Mouse (Mus musculus) CH12F3 (cell line): ENCODE data around the gene Olfr697.
"Not testable (repeated sequence)": the region's sequence is repeated elsewhere in the genome, so short reads cannot be mapped to it uniquely, and the experiment has no call there.

Experiments
- in situ Hi-C: fragments of 300-500 bp; cut with MboI; formaldehyde crosslinking; loops from 2 replicates; pipeline ENCODE4 v1.14.3; 2020; ENCODE audit warnings: low sequenced_read_pairs

Olfr697 gene

DNA sequence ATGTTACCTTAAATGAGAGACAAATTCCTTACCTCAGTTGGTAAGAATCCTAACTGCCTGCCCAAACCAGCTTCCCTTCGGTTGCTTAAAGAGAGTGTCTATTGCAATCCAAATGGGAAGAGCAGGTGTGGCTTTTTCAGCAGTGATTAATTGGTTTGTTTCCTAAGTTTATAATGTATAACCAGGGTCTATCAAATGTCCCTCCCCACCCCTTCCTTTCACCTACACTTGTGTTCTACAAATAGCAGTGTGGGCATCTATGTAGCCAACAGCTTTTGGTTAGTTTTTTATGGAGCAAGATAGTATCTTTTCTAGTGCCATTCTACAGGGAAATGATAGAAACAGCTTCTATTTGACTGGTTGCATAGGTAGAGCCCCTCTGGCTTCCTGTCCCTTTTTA, at the start of gene Olfr697:
Olfr697 (minus strand) TSS at position 101 of the 400 bp plus-strand sequence.
- in situ Hi-C loops = no loop called here

DNA sequence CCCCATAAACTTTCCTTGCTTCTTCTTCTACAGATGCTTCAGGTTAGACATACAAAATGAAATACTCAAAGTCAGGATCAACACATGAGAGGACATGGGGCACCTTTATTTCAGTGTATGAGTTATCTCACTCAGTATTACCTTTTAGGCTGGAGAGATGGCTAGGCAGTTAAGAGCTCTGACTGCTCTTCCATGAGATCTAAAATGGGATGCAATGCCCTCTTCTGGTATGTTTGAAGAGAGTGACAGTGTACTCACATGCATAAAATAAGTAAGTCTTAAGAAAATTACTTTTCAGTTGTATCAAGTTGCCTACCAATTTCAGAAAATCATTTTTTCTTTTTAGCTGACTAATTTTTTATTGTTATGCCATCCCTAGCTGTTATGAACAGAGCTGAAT, 46.1 kb upstream of the Olfr697 start:
- in situ Hi-C loops = no loop called here

DNA sequence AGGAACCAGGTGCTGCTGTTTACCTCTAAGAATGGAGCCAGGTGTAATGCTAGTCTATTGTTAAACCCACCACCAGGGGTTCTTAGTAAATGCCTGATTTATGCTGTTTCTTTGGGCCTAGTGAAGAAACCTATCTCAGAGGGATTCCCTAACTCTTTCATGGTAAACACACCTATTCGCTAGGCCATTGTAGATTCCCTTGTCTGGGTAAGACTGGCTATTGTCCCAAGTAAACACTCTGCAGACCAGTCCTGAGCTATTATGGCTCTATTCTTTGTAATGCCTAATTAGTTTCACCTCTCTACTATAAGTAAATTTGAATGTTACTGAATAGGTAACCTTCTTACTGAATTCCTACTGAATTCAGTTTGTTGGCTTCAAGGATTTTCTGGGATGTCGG, 18.8 kb upstream of the Olfr697 start:
- in situ Hi-C loops = not testable (repeated sequence)

DNA sequence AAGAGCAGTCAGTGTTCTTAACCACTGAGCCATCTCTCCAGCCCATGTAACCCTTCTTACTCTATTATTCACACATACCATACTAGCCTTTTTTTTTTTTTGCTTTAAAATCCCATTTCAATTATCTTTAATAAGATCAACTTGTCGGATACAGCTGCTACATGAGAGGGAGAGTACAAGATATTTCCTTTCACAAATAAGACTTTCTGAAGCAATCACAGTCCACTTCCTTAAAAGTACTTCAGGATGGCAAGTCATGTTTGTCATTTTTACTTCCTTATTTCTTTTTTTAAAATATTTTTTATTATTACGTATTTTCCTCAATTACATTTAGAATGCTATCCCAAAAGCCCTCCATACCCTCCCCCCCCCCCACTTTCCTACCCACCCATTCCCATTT, 16.6 kb upstream of the Olfr697 start:
- in situ Hi-C loops = no loop called here

DNA sequence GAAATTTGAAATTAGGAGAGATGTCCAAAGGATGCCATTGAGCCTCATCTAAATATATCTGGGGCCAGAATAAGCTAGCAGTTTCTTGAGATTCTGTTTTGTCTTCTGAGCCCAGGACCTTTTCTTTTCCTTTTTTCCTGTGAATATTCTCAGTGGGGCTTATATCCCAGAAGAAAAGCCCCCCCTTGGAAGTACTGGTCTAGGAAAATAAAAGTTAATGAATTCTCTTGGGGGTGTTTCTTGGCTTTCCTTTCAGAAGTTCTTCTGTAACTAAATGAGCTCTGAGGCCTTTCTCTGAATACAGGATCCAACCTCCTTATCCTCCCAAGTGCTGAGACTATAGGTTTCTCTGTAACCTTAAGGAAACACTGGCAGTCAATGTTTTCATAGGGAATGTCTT, 13.1 kb upstream of the Olfr697 start, which contains the start of gene Olfr698:
Olfr698 (minus strand) TSS at position 101 of the 400 bp plus-strand sequence.
- in situ Hi-C loops = no loop called here

DNA sequence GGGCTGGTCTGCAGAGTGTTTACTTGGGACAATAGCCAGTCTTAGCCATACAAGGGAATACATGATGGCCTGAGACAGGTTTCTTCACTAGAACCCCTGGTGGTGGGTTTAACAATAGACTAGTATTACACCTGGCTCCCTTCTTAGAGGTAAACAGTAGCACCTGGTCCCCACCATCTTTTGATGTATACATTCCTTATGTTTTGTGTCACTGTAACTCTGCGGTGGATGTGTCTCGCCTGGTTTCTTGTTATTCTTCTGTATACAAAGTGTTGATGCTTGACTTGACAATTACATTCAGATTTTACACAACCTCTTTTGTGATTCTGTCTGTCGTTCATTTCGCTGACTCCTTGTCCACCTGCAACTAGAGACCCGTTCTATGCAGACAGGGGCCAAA, 3.6 kb upstream of the Olfr697 start:
- in situ Hi-C loops = no loop called here

DNA sequence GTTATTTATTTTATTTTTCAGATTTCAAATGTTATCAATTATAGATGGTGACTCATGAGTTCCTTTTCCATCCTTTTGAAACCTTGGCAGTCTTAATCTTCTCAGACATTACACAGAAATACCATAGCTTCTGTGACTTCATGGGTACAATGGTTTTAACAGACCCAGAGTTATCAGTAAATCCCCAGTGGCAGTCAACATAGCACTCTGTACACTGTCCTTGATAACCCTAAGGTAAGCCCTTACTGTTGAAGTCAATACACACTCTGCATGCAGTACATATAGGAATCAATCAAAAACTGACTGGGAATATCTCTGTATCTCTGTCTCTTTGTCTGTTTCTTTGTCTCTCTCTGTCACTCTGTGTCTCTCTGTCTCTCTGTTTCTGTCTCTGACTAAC, 5.2 kb downstream of the Olfr697 start:
- in situ Hi-C loops = no loop called here

DNA sequence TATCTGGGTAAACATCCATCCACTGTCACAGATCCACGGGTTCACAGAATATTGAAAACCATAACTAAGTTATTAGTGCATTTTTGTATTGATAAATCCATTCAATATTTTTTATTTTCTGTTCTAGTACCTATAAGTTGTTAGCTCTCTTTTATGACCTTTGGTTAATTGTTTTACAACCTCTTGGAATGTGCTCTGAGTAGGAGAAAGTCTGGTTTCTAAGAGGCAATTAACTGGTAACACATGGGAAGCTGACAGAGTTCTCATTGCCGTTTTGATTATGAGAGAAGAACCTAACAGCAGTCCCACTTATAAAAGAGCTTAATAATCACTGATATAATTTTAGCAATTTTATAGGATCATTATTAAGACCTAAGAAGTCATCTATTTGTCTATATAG, 8.5 kb downstream of the Olfr697 start:
- in situ Hi-C loops = no loop called here

DNA sequence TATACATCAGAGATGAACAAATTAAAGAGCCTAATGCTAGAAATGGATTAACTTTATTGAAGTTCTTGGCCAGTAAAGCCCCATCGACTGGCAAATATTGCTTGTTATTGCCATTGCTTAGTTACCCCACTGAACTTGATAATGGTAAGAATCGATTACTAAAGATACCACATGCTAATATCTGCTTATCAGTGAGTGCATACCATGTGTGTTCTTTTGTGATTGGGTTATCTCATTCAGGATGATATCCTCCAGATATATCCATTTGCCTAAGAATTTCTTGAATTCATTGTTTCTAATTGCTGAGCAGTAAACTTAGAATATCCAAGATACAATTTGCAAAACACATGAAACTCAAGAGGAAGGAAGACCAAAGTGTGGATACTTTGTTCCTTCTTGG, 16.6 kb downstream of the Olfr697 start:
- in situ Hi-C loops = not testable (repeated sequence)

DNA sequence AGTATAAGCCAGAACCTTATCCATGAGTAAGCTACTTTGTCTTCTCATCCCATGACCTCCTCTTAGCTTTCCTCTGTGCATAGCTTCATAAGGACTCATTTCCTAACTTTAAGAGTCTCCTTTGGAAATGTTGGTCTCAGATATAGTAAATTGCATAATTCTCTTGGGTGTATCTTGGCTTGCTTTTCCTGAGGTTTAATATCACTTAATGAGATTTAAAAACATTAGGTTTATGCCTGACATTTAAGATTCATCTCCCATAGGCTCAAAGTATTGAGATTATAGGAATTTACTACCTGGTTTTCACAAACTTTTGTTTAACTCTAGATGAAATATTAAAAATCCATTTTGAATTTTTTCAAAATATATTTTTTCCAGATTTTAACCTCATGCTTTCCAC, 25.9 kb downstream of the Olfr697 start, which contains the start of gene Olfr695:
Olfr695 (minus strand) TSS at position 101 of the 400 bp plus-strand sequence.
- in situ Hi-C loops = no loop called here

DNA sequence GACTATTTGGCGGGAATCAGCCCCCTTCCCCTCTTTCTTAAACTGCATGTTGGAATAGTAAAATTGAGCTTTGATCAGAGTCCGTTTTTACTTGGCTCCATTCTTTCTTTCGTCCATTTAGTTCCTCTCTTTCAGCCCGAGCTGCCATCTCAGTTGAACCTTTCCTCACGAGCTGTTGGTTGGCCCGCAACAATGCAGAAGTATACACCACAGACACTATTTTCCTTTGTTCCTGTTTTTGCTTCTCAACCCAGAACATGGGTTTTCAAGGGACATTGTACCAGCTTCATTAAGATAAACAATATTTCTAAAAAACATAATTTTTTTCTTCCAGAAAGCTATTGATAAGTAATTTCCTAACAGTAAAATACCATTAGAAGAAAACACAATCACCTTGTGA, 30.8 kb downstream of the Olfr697 start:
- in situ Hi-C loops = no loop called here

DNA sequence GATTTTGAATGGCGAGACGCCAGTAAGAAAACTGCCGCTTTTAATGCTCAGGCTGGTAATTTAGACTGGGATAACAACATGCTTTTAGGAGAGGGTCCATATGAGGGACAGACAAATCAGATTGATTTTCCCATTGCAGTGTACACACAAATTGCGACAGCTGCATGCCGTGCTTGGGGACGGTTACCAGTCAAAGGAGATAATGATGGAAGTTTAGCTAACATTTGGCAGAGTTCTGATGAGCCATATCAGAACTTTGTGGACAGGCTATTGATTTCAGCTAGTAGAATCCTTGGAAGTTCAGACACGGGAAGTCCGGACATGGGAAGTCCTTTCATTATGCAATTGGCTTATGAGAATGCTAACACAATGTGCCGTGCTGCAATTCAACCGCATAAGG, 34.5 kb downstream of the Olfr697 start:
- in situ Hi-C loops = not testable (repeated sequence)

DNA sequence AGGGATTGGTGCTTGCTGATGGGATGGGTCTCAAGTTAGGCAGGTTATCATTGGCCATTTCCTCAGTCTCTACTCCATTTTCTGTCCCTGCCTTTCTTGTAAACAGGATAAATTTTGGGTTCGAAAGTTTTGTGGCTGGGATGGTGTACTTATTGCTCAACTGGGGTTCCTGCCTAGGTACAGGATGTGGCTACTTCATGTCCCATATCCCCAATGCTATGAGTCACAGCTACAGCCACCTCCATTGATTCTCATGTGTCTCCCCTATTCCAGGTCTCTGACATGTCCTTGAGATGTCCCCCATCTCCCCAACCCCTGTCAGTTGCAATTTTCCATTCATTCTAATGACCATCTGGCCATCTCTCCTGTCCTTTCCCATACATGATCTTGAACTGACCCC, 45.4 kb downstream of the Olfr697 start:
- in situ Hi-C loops = no loop called here

DNA sequence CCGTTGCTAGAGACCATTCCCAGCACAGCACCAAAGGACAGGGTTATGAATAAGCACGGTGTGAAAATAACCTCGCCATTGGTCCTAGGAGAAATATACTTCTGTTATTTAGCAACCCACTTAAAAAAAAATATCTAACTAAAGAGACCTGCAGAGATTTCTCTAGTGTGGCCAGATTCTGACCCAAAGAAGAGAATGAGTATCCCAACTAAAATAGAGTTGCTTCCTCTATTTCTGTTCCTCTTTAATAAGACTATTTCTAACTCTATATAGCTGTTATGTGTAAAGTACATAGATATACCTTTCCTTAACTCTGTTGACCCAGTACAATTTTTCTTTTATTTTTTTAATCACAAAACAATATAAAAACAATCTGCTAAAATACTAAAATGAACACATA, 49.3 kb downstream of the Olfr697 start:
- in situ Hi-C loops = no loop called here

DNA sequence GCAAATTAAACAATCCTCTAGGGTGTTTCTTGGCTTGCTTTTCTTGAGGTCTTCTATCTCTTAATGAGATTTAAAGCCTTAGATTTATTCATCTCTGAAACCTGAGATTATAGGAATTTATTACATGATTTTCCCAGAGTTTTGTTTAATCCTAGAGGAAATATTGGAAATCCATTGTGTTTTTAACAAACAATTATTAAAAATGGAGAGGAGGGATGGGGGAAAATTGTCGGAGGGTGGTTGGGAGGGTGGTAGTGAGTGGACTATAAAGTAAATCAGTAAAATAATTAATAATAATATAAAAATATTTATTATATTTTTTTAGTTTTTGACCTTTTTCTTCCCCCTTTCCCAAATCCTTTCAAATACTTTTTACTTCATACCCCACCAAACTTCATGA, 50.5 kb downstream of the Olfr697 start, which contains the start of gene Olfr694:
Olfr694 (minus strand) TSS at position 101 of the 400 bp plus-strand sequence.
- in situ Hi-C loops = no loop called here
